Mouse (Mus musculus): ENCODE results near the gene Irgq. TPM values are rescaled to one million over a fixed set of nuclear protein-coding genes. Genes with fewer than 3 reads are reported as not detected.
A peak's percentile ranks its signal among the peaks of the same experiment; 100 is the strongest.

Gene Irgq
- polyA plus RNA-seq, 1 experiment, result 17.4 TPM

DNA sequence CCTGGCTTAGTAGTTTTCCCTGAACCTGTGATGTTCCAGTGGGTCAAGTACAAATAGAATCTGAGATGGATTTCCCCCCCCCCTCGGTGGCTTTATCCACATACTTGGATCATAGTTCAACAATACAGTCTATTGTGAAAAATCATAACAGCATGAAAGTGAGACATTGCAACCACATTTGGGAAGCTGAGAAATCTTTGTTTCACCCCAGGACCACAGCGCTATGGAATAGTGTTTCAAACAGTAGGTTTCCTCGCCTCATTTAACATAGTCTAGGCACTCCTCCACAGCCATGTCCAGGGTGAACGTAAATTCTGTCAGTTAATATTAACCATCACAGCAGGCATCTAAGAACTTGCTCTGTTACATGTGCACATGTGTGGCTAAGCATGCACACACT lies 6.6 kb downstream of the Irgq start:
- no peak overlapping the region for H3K4me2 ChIP-seq (ENCODE audit: low read depth)
- no peaks in the 10 kb centered on the region for H3K36me3 ChIP-seq (ENCODE audit: control insufficient read depth, insufficient read depth)
- H3K79me2 ChIP-seq (ENCODE audit: control insufficient read depth, insufficient read depth), result no peaks in the 10 kb centered on the region
- H3K27me3 ChIP-seq (ENCODE audit: control insufficient read depth, insufficient read depth, insufficient read length), result no peaks in the 10 kb centered on the region
- TF ChIP-seq POLR2AphosphoS2 (IDR thresholded peaks at IDR 0.05; ENCODE audit: insufficient read length, low read depth) (no peak), CEBPB (IDR thresholded peaks at IDR 0.05; ENCODE audit: insufficient read depth, poor library complexity, severe bottlenecking) (no peak), MYOG (IDR thresholded peaks at IDR 0.05; ENCODE audit: control insufficient read depth in 1 of 3, insufficient read depth in 1 of 3, insufficient read length in 2 of 3, low read depth in 2 of 3) (no peak), TCF3 (IDR thresholded peaks at IDR 0.05; ENCODE audit: insufficient read length, low read depth) (no peak), TCF12 (IDR thresholded peaks at IDR 0.05; ENCODE audit: insufficient read depth, poor library complexity, severe bottlenecking) (no peak), USF1 (IDR thresholded peaks at IDR 0.05; ENCODE audit: low read depth) (no peak)
- H3ac ChIP-seq (ENCODE audit: control insufficient read depth, insufficient read length), result no peak overlapping the region
- H3K4me3 ChIP-seq, result no peak overlapping the region

DNA sequence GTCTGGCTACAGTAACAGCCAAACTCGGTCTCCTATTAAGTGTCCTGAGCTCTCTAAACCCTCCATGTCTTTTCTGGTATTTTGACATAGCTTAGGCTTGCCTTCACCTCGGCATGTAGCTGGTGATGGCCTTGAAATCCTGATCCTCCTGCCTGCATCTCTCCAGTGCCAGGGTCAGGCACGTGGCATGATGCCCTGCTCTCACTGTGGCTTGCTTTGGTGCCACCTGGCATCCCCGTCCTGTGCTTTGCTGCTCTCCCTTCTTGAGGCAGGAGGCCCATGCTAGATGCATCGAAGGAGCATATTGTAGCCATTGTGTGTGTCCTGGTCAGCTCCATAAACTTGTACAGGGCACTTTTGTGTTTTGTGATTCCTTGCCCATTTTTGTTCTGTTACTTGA lies 7.1 kb downstream of the Irgq start:
- TF ChIP-seq E2F4 (IDR thresholded peaks at IDR 0.05; ENCODE audit: insufficient read depth), result no peak
- no peak for TF ChIP-seq USF1 (IDR thresholded peaks at IDR 0.05; ENCODE audit: low read depth)
- no peak for TF ChIP-seq MYOG (IDR thresholded peaks at IDR 0.05; ENCODE audit: control insufficient read depth in 1 of 3, insufficient read depth in 1 of 3, insufficient read length in 2 of 3, low read depth in 2 of 3)
- TF ChIP-seq CEBPB (IDR thresholded peaks at IDR 0.05; ENCODE audit: insufficient read depth, poor library complexity, severe bottlenecking), result no peak
- TF ChIP-seq POLR2A (IDR thresholded peaks at IDR 0.05; ENCODE audit: insufficient read length, low read depth), result peak; percentile 47
- TF ChIP-seq SRF (IDR thresholded peaks at IDR 0.05; ENCODE audit: control insufficient read depth, insufficient read length, low read depth), result no peak
- TF ChIP-seq POLR2AphosphoS2 (IDR thresholded peaks at IDR 0.05; ENCODE audit: insufficient read length, low read depth), result peak; percentile 97
- TF ChIP-seq TCF3 (IDR thresholded peaks at IDR 0.05; ENCODE audit: insufficient read length, low read depth), result no peak
- TF ChIP-seq TCF12 (IDR thresholded peaks at IDR 0.05; ENCODE audit: insufficient read depth, poor library complexity, severe bottlenecking), result no peak
- TF ChIP-seq REST (IDR thresholded peaks at IDR 0.05; ENCODE audit: insufficient read depth, insufficient read length), result no peak
- H3ac ChIP-seq (ENCODE audit: control insufficient read depth, insufficient read length), result no peak overlapping the region
- H3K27me3 ChIP-seq (ENCODE audit: control insufficient read depth, insufficient read depth, insufficient read length), result no peaks in the 10 kb centered on the region
- H3K79me2 ChIP-seq (ENCODE audit: control insufficient read depth, insufficient read depth), result no peaks in the 10 kb centered on the region
- H3K4me2 ChIP-seq (ENCODE audit: low read depth), result no peak overlapping the region
- H3K4me3 ChIP-seq, result no peak overlapping the region
- H3K36me3 ChIP-seq (ENCODE audit: control insufficient read depth, insufficient read depth), result no peaks in the 10 kb centered on the region

DNA sequence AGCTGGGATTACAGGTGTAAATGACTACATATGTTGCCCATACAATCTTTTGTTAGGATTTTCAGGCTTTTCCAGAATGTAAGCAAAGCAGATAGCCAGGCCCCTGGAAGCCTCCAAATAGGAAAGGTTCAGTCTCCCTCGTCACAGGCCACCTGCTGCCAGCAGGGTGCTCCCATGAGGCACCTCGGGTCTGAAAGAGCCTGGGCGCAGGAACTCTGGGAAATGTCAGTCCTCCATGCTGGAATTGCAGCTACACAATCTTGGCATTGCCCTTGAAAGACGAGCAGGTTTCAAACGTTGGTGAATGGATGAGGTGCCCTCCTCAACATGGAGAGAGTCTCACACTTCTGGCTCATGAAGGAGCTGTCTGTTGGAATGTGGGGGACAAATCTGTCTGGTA lies 7.7 kb downstream of the Irgq start:
- TF ChIP-seq TCF12 (IDR thresholded peaks at IDR 0.05; ENCODE audit: insufficient read depth, poor library complexity, severe bottlenecking) (no peak), MAX (IDR thresholded peaks at IDR 0.05; ENCODE audit: low read depth) (no peak), MYOG (IDR thresholded peaks at IDR 0.05; ENCODE audit: control insufficient read depth in 1 of 3, insufficient read depth in 1 of 3, insufficient read length in 2 of 3, low read depth in 2 of 3) (peak in 1 of 3 experiments; percentile 24), MYOD1 (IDR thresholded peaks at IDR 0.05; ENCODE audit: control insufficient read depth in 1 of 3, insufficient read length in 2 of 3, low read depth in 2 of 3) (no peak), POLR2A (IDR thresholded peaks at IDR 0.05; ENCODE audit: insufficient read length, low read depth) (peak; percentile 26), TCF3 (IDR thresholded peaks at IDR 0.05; ENCODE audit: insufficient read length, low read depth) (no peak), POLR2AphosphoS2 (IDR thresholded peaks at IDR 0.05; ENCODE audit: insufficient read length, low read depth) (peak; percentile 68)
- Histone ChIP-seq H3K27me3 (ENCODE audit: control insufficient read depth, insufficient read depth, insufficient read length) (no peaks in the 10 kb centered on the region), H3K4me3 (no peak overlapping the region), H3K36me3 (ENCODE audit: control insufficient read depth, insufficient read depth) (no peaks in the 10 kb centered on the region), H3K4me2 (ENCODE audit: low read depth) (peak overlapping the region; percentile 58), H3K79me2 (ENCODE audit: control insufficient read depth, insufficient read depth) (no peaks in the 10 kb centered on the region), H3ac (ENCODE audit: control insufficient read depth, insufficient read length) (no peak overlapping the region)

DNA sequence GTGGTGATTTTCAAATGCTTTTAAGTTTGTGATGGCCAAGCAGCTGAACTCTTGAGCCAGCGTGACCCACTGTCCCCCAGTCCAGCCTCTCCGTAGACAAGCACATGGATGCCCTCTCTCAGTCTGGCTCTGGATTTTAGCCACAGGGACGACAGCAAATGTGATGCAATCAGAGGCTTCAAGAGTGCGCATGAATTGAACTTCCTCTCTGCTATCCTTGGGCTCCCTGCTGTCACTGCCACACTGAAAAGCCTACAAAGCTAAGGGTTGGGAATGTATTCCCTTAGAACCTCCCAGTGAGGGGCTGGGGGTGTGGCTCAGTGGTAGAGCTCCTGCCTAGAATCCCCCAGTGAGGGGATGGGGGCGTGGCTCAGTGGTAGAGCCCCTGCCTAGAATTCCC lies 8.2 kb downstream of the Irgq start:
- no peak overlapping the region for H3ac ChIP-seq (ENCODE audit: control insufficient read depth, insufficient read length)
- no peaks in the 10 kb centered on the region for H3K27me3 ChIP-seq (ENCODE audit: control insufficient read depth, insufficient read depth, insufficient read length)
- H3K79me2 ChIP-seq (ENCODE audit: control insufficient read depth, insufficient read depth), result no peaks in the 10 kb centered on the region
- no peak for TF ChIP-seq USF1 (IDR thresholded peaks at IDR 0.05; ENCODE audit: low read depth)
- no peak for TF ChIP-seq E2F4 (IDR thresholded peaks at IDR 0.05; ENCODE audit: insufficient read depth)
- no peak for TF ChIP-seq TCF3 (IDR thresholded peaks at IDR 0.05; ENCODE audit: insufficient read length, low read depth)
- 0 out of 2 replicates have a peak, but pooled peaks have one; percentile 7 for TF ChIP-seq CEBPB (IDR thresholded peaks at IDR 0.05; ENCODE audit: insufficient read depth, poor library complexity, severe bottlenecking)
- H3K36me3 ChIP-seq (ENCODE audit: control insufficient read depth, insufficient read depth), result no peaks in the 10 kb centered on the region
- peak overlapping the region; percentile 58 for H3K4me2 ChIP-seq (ENCODE audit: low read depth)
- no peak overlapping the region for H3K4me3 ChIP-seq

DNA sequence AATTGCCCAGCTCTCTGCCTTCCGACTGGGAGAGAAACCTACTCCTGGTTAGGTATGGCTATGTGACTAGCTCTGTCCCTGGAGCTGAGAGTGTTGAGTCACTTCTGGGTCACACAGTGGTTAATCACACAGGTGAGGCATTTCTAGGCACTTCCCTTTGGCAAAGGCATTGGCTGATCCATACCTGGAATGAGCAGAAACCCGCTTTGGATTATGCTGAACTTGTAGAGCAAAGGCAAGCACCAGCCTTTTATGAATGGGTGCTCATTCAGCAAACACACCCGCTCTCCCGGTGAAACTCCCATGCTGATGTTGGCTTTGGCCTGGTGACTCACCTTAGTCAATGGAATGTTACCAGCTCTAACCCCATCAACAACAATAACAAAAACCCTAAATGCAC lies 9.2 kb downstream of the Irgq start:
- no peaks in the 10 kb centered on the region for H3K36me3 ChIP-seq (ENCODE audit: control insufficient read depth, insufficient read depth)

More for the DNA sequence above, 9.2 kb downstream of the Irgq start:
- Histone ChIP-seq H3ac (ENCODE audit: control insufficient read depth, insufficient read length) (no peak overlapping the region), H3K4me2 (ENCODE audit: low read depth) (no peak overlapping the region), H3K79me2 (ENCODE audit: control insufficient read depth, insufficient read depth) (no peaks in the 10 kb centered on the region), H3K27me3 (ENCODE audit: control insufficient read depth, insufficient read depth, insufficient read length) (no peaks in the 10 kb centered on the region), H3K4me3 (no peak overlapping the region)
- TF ChIP-seq TCF3 (IDR thresholded peaks at IDR 0.05; ENCODE audit: insufficient read length, low read depth) (no peak), TCF12 (IDR thresholded peaks at IDR 0.05; ENCODE audit: insufficient read depth, poor library complexity, severe bottlenecking) (no peak), MAX (IDR thresholded peaks at IDR 0.05; ENCODE audit: low read depth) (no peak), E2F4 (IDR thresholded peaks at IDR 0.05; ENCODE audit: insufficient read depth) (no peak), REST (IDR thresholded peaks at IDR 0.05; ENCODE audit: insufficient read depth, insufficient read length) (no peak), POLR2A (IDR thresholded peaks at IDR 0.05; ENCODE audit: insufficient read length, low read depth) (no peak), POLR2AphosphoS2 (IDR thresholded peaks at IDR 0.05; ENCODE audit: insufficient read length, low read depth) (no peak), MYOG (IDR thresholded peaks at IDR 0.05; ENCODE audit: control insufficient read depth in 1 of 3, insufficient read depth in 1 of 3, insufficient read length in 2 of 3, low read depth in 2 of 3) (no peak), USF1 (IDR thresholded peaks at IDR 0.05; ENCODE audit: low read depth) (no peak), MYOD1 (IDR thresholded peaks at IDR 0.05; ENCODE audit: control insufficient read depth in 1 of 3, insufficient read length in 2 of 3, low read depth in 2 of 3) (no peak), CEBPB (IDR thresholded peaks at IDR 0.05; ENCODE audit: insufficient read depth, poor library complexity, severe bottlenecking) (no peak)

Data from myocyte (in vitro differentiated cells).